Mouse (Mus musculus) lung, adult 2 months (tissue): ENCODE data around the gene Sh2d6.

Experiments
- CTCF ChIP-seq: fragments of 200-500 bp; IDR thresholded peaks from 2 replicates; pipeline ENCODE4 v1.5.1; 2011; ENCODE audit warnings: mild to moderate bottlenecking, low read length, control low read depth; ENCODE audit not compliant: insufficient read depth
- POLR2A ChIP-seq: fragments of 200-500 bp; IDR thresholded peaks from 2 replicates; pipeline ENCODE4 v1.6.1; 2011; ENCODE audit warnings: low read depth, mild to moderate bottlenecking, control low read depth, low read length, borderline replicate concordance; ENCODE audit errors: extremely low read depth

GRCm38 (mm10) chr6:72492892-72493291 is 28.6 kb downstream of the Sh2d6 start:
- no peak for TF ChIP-seq CTCF
- TF ChIP-seq POLR2A, result no peak
